Mouse (Mus musculus) liver, postnatal 0 days (tissue): ENCODE measurements around the gene Aif1l. TPM values are rescaled to one million over a fixed set of nuclear protein-coding genes. Genes with fewer than 3 reads are reported as not detected.

Experiments
- ATAC-seq: fragments of 200-750 bp; cut with Nextera tagmentation; 2 replicates; pipeline ENCODE4 v1.8.0; 2017; ENCODE audit warnings: mild to moderate bottlenecking, moderate library complexity
- DNase-seq: peaks from one replicate; pipeline ENCODE4 v3.0.0-alpha.2; 2016
- H3K27ac ChIP-seq: fragments of 300-500 bp; sonication (generic); 2 replicates; pipeline ENCODE4 v1.5.1; 2014; ENCODE audit warnings: antibody characterized with exemption, moderate library complexity, mild to moderate bottlenecking, low read depth
- H3K27me3 ChIP-seq: fragments of 300-500 bp; sonication (generic); 2 replicates; pipeline ENCODE4 v1.6.1; 2014; ENCODE audit warnings: low read length, control low read depth, mixed read lengths; ENCODE audit not compliant: insufficient read depth
- H3K36me3 ChIP-seq: fragments of 300-500 bp; sonication (generic); replicated peaks from 2 replicates; pipeline ENCODE4 v1.6.1; 2014; ENCODE audit warnings: mild to moderate bottlenecking, control low read depth, low read length, moderate library complexity, mixed read lengths; ENCODE audit not compliant: insufficient read depth
- H3K4me1 ChIP-seq: fragments of 300-500 bp; sonication (generic); 2 replicates; pipeline ENCODE4 v1.6.1; 2014; ENCODE audit warnings: antibody characterized with exemption, mild to moderate bottlenecking, control low read depth; ENCODE audit not compliant: insufficient read depth
- H3K4me2 ChIP-seq: fragments of 300-500 bp; sonication (generic); 2 replicates; pipeline ENCODE4 v1.6.1; 2014; ENCODE audit warnings: low read depth, mild to moderate bottlenecking, low read length, moderate library complexity, mixed read lengths
- H3K4me3 ChIP-seq: fragments of 300-500 bp; sonication (generic); 2 replicates; pipeline ENCODE4 v1.5.1; 2014; ENCODE audit warnings: low read depth, low read length
- H3K9ac ChIP-seq: fragments of 300-500 bp; sonication (generic); replicated peaks from 2 replicates; pipeline ENCODE4 v1.6.1; 2014; ENCODE audit warnings: mild to moderate bottlenecking, moderate library complexity
- H3K9me3 ChIP-seq: fragments of 300-500 bp; sonication (generic); 2 replicates; pipeline ENCODE4 v1.6.1; 2016; ENCODE audit warnings: mild to moderate bottlenecking, control low read depth, low read length, mixed read lengths
- CTCF ChIP-seq: sonication (generic); IDR thresholded peaks from 2 replicates; pipeline ENCODE4 v1.5.1; 2016; ENCODE audit warnings: antibody characterized with exemption, low read depth
- EP300 ChIP-seq: IDR thresholded peaks from 2 replicates; pipeline ENCODE4 v1.6.1; 2016; ENCODE audit warnings: antibody characterized with exemption, low read depth, mild to moderate bottlenecking
- WGBS: fragments of 180-500 bp; shearing (Covaris S2); extraction: QIAGEN DNeasy Blood & Tissue Kit; methylation state at CpG from one replicate; pipeline ENCODE4 v1.1.7; 2014; ENCODE audit not compliant: insufficient replicate concordance; 5-methylcytosine and 5-hydroxymethylcytosine counted together
- polyA plus RNA-seq: library from polyadenylated mRNA; unstranded; fragments of >200 nt; fragmentation: Nextera tagmentation; extraction: Ambion mirVana; gene quantifications from 2 replicates; pipeline ENCODE4 v1.2.1, GENCODE M21; 2015

Aif1l gene
- polyA plus RNA-seq, 1 experiment from 2014 or later = 0.39 TPM

DNA sequence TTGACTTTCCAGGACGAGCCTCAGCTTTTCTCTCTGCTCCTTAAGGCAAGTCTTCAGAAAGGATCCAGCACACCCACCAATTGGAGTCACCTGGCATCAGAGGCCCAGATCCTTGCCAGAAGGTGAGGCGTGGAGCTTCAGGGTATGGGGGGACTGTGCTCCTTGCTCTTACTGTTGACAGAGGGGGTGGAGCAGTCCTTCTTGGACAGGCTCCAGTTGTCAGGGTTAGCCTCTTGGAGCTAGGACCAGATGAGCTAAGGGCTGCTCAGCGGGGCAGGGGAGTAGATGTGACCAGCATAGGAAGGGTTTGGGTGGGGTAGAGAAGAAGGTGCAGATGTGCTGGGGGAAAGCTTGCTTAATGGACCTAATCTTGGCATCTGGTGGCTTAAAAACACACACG is 24.0 kb upstream of the Aif1l start:
- Histone ChIP-seq H3K4me1 (peaks cover 3% of the 10 kb centered on the region; the same call in 1 of the 2 replicates), H3K4me3 (no peak overlapping the region), H3K9ac (no peak overlapping the region), H3K27me3 (no peaks in the 10 kb centered on the region), H3K4me2 (no peak overlapping the region), H3K27ac (no peak overlapping the region), H3K36me3 (no peaks in the 10 kb centered on the region), H3K9me3 (no peaks in the 10 kb centered on the region)
- no peak for ATAC-seq
- TF ChIP-seq CTCF = no peak
- no peak for TF ChIP-seq EP300
- no peak for DNase-seq
- WGBS = 49% methylated on average over 4 of the region's 4 CpGs

GRCm38 (mm10) chr2:31929664-31930063 is 20.3 kb upstream of the Aif1l start:
- Histone ChIP-seq H3K9me3 (no peaks in the 10 kb centered on the region), H3K4me1 (peaks cover 3% of the 10 kb centered on the region; the same call in 1 of the 2 replicates), H3K36me3 (no peaks in the 10 kb centered on the region), H3K9ac (no peak overlapping the region), H3K4me3 (no peak overlapping the region), H3K4me2 (no peak overlapping the region), H3K27ac (no peak overlapping the region), H3K27me3 (no peaks in the 10 kb centered on the region)
- no peak for ATAC-seq
- DNase-seq = no peak
- WGBS = 63% methylated on average over 3 of the region's 3 CpGs
- no peak for TF ChIP-seq CTCF
- no peak for TF ChIP-seq EP300

GRCm38 (mm10) chr2:31934551-31934950 is 15.4 kb upstream of the Aif1l start:
- Histone ChIP-seq H3K9ac (no peak overlapping the region), H3K9me3 (no peaks in the 10 kb centered on the region), H3K4me1 (no peaks in the 10 kb centered on the region), H3K27ac (no peak overlapping the region), H3K4me3 (no peak overlapping the region), H3K4me2 (no peak overlapping the region), H3K27me3 (no peaks in the 10 kb centered on the region), H3K36me3 (no peaks in the 10 kb centered on the region)
- TF ChIP-seq EP300 = no peak
- DNase-seq (no peak), ATAC-seq (no peak)
- WGBS = 64% methylated on average over 4 of the region's 4 CpGs

- H3K4me1 ChIP-seq = no peaks in the 10 kb centered on the region
- no peaks in the 10 kb centered on the region for H3K9me3 ChIP-seq
- no peak overlapping the region for H3K4me3 ChIP-seq
- DNase-seq (no peak), ATAC-seq (no peak)
- H3K27ac ChIP-seq = no peak overlapping the region
- no peaks in the 10 kb centered on the region for H3K27me3 ChIP-seq
- H3K4me2 ChIP-seq = no peak overlapping the region
- H3K9ac ChIP-seq = no peak overlapping the region
- TF ChIP-seq EP300 (no peak), CTCF (no peak)
- 42% methylated on average over 4 of the region's 4 CpGs for WGBS
- no peaks in the 10 kb centered on the region for H3K36me3 ChIP-seq
Observed at GRCm38 (mm10) chr2:31935054-31935453, 14.9 kb upstream of the Aif1l start.

- Histone ChIP-seq H3K4me1 (no peaks in the 10 kb centered on the region), H3K36me3 (no peaks in the 10 kb centered on the region), H3K4me3 (no peak overlapping the region), H3K27me3 (no peaks in the 10 kb centered on the region), H3K27ac (no peak overlapping the region), H3K9me3 (no peaks in the 10 kb centered on the region), H3K4me2 (no peak overlapping the region), H3K9ac (no peak overlapping the region)
- WGBS = 65% methylated on average over 1 of the region's 1 CpGs
- no peak for DNase-seq
- no peak for ATAC-seq
- TF ChIP-seq EP300 = no peak
- no peak for TF ChIP-seq CTCF
Observed at GRCm38 (mm10) chr2:31938298-31938697, 11.6 kb upstream of the Aif1l start.

DNA sequence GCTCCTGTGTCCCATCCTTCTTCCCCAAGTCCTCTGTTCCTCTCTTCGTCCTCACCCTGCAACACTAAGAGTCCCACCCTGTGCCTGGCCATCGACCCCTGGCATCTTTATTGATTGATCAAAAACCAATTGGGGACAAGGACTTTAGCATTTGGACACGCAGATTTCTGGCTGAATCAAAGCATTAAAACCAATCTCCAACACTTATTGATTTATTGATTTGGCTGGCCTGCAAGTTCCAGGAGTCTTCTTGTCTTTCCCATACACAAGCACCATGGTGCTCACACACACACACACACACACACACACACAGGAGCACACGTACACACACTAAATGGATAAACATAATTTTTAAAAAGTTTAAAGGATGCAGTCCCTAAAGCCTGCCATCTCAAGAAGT is 6.9 kb upstream of the Aif1l start:
- Histone ChIP-seq H3K27ac (no peak overlapping the region), H3K4me1 (no peaks in the 10 kb centered on the region), H3K27me3 (no peaks in the 10 kb centered on the region), H3K9ac (no peak overlapping the region), H3K4me3 (no peak overlapping the region), H3K9me3 (no peaks in the 10 kb centered on the region), H3K36me3 (no peaks in the 10 kb centered on the region), H3K4me2 (no peak overlapping the region)
- TF ChIP-seq EP300 (no peak), CTCF (no peak)
- DNase-seq (no peak), ATAC-seq (no peak)
- 33% methylated on average over 4 of the region's 4 CpGs for WGBS

DNA sequence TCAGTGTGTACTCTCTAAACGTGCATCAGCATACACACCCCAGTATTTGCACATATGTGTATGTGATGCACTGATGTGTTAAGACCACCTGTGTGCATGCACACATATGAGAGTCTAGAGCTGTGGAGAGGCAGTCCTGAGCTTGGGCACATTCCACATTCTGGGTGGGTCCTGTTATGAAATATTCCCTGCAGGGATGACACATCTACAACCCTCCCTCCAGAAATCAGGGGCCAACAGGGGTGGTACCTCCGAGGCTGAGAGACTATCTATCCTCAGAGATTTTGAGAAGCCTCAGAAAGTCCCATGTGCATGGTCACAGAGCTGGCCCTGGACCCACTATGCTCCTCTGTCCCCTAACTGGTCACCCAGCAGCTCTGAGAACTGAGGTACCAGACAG is 4.4 kb upstream of the Aif1l start:
- 55% methylated on average over 2 of the region's 2 CpGs for WGBS
- peaks cover 16% of the 10 kb centered on the region for H3K27me3 ChIP-seq

More for the DNA sequence above, 4.4 kb upstream of the Aif1l start:
- no peak overlapping the region for H3K9ac ChIP-seq
- no peaks in the 10 kb centered on the region for H3K9me3 ChIP-seq
- no peaks in the 10 kb centered on the region for H3K36me3 ChIP-seq
- TF ChIP-seq EP300 = no peak
- peaks cover 5% of the 10 kb centered on the region; the same call in 1 of the 2 replicates for H3K4me1 ChIP-seq
- no peak overlapping the region for H3K4me3 ChIP-seq
- no peak overlapping the region for H3K27ac ChIP-seq
- ATAC-seq (no peak), DNase-seq (no peak)
- H3K4me2 ChIP-seq = no peak overlapping the region
